Mouse (Mus musculus) heart, embryonic 11.5 days (tissue): ENCODE results near the gene Clmp. TPM values are rescaled to one million over a fixed set of nuclear protein-coding genes. Genes with fewer than 3 reads are reported as not detected.

Experiments
- ATAC-seq: fragments of 200-750 bp; cut with Nextera tagmentation; replicated peaks from 2 replicates; pipeline ENCODE4 v1.8.0; 2017; ENCODE audit warnings: moderate library complexity; ENCODE audit not compliant: insufficient number of reproducible peaks, low FRiP score, low TSS enrichment
- H3K27ac ChIP-seq: fragments of 300-500 bp; sonication (generic); 2 replicates; pipeline ENCODE4 v1.5.1; 2014; ENCODE audit warnings: mild to moderate bottlenecking, low read depth, low read length
- H3K27me3 ChIP-seq: fragments of 300-500 bp; sonication (generic); 2 replicates; pipeline ENCODE4 v1.6.1; 2014; ENCODE audit warnings: mild to moderate bottlenecking, low read length, mixed read lengths; ENCODE audit not compliant: control insufficient read depth, insufficient read depth
- H3K36me3 ChIP-seq: fragments of 300-500 bp; sonication (generic); 2 replicates; pipeline ENCODE4 v1.6.1; 2014; ENCODE audit warnings: mild to moderate bottlenecking, low read length, moderate library complexity, mixed read lengths; ENCODE audit not compliant: control insufficient read depth, insufficient read depth
- H3K4me1 ChIP-seq: fragments of 300-500 bp; sonication (generic); 2 replicates; pipeline ENCODE4 v1.6.1; 2014; ENCODE audit warnings: low read length; ENCODE audit not compliant: control insufficient read depth, insufficient read depth
- H3K4me2 ChIP-seq: fragments of 300-500 bp; sonication (generic); 2 replicates; pipeline ENCODE4 v1.6.1; 2014; ENCODE audit warnings: mild to moderate bottlenecking, moderate library complexity
- H3K4me3 ChIP-seq: fragments of 300-500 bp; sonication (generic); 2 replicates; pipeline ENCODE4 v1.5.1; 2014; ENCODE audit warnings: low read depth, low read length
- H3K9ac ChIP-seq: fragments of 300-500 bp; sonication (generic); 2 replicates; pipeline ENCODE4 v1.6.1; 2014; ENCODE audit warnings: mild to moderate bottlenecking, low read depth, low read length, moderate library complexity
- H3K9me3 ChIP-seq: fragments of 300-500 bp; sonication (generic); replicated peaks from 2 replicates; pipeline ENCODE4 v1.6.1; 2016; ENCODE audit warnings: low read length; ENCODE audit not compliant: control insufficient read depth
- WGBS: fragments of 180-500 bp; shearing (Covaris S2); extraction: QIAGEN DNeasy Blood & Tissue Kit; methylation state at CpG from one replicate; pipeline ENCODE4 v1.1.7; 2014; ENCODE audit not compliant: insufficient replicate concordance; 5-methylcytosine and 5-hydroxymethylcytosine counted together
- polyA plus RNA-seq: library from polyadenylated mRNA; unstranded; fragments of >200 nt; fragmentation: Nextera tagmentation; extraction: Ambion mirVana; gene quantifications from 2 replicates; pipeline ENCODE4 v1.2.1, GENCODE M21; 2014

The Clmp gene
- polyA plus RNA-seq, 1 experiment from 2014 or later: 15.3 TPM

DNA sequence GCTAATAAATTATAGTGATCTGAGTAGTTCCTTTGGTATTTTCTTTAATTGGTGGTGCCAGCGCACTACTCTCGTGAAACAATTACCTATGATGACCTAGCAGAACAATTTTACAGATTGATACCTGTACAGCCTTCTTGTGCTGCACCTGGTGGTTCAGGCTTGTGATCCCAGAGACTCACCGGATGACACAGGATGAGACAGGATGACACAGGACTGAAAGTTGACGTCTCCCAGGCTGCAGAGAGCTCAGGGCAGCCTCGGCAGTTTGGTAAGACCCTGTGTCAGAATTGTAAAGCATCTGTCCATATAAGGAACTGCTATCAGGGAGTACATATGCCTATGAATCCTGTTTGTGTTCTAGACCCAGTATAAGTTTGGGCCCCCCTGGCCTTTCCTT, 109.2 kb downstream of the Clmp start:
- ATAC-seq: no peak
- Histone ChIP-seq H3K4me2 (no peak overlapping the region), H3K27me3 (no peaks in the 10 kb centered on the region), H3K27ac (no peak overlapping the region), H3K9ac (no peak overlapping the region), H3K9me3 (no peaks in the 10 kb centered on the region), H3K4me1 (peaks cover 16% of the 10 kb centered on the region), H3K4me3 (no peak overlapping the region), H3K36me3 (no peaks in the 10 kb centered on the region)
- 54% methylated on average over 5 of the region's 5 CpGs for WGBS

DNA sequence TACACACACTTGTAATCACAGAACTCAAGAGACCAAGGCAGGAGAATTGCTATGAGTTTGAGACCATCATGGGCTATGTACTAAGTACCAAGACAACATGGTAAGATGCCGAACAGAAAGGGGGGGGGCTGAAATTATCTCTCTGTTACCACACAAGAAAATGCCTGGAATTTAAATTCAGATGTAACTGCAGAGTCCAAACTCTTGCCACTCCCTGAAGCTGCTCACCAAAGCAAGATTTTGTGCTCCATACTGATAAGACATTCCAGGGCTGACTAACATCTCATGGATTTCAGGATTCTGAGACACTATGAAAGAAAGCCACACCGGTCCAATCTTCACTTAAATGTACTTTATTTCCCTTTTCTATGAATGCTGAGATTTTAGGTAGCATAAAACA, 109.8 kb downstream of the Clmp start:
- Histone ChIP-seq H3K4me3 (no peak overlapping the region), H3K4me1 (peaks cover 16% of the 10 kb centered on the region), H3K27me3 (no peaks in the 10 kb centered on the region), H3K4me2 (no peak overlapping the region), H3K9me3 (no peaks in the 10 kb centered on the region), H3K27ac (peak overlapping the region; percentile 3; the same call in 1 of the 2 replicates), H3K9ac (no peak overlapping the region), H3K36me3 (no peaks in the 10 kb centered on the region)
- WGBS: 40% methylated on average over 2 of the region's 2 CpGs
- no peak for ATAC-seq

DNA sequence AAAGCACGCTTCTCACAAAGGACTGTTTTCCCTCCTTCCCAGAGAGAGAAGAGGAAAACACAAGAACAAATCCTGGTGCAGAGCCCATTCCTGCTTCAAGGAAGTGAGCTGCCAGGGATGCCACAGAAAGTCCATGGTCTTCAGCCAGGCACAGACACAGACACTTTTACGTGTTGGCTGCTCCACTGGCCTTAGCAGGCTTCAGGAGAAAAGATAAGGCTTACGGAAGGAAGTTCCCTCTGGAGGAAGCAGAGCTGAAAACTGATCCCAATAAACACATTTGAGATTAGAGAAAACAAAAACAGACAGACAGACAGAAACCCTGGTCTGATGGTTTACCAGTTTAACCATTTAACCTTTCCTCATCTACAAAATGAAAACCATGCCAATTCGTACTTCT, 110.3 kb downstream of the Clmp start:
- H3K4me3 ChIP-seq: no peak overlapping the region
- no peaks in the 10 kb centered on the region for H3K27me3 ChIP-seq
- peaks cover 16% of the 10 kb centered on the region for H3K4me1 ChIP-seq
- no peaks in the 10 kb centered on the region for H3K36me3 ChIP-seq
- no peaks in the 10 kb centered on the region for H3K9me3 ChIP-seq
- WGBS: 32% methylated on average over 4 of the region's 4 CpGs
- no peak for ATAC-seq
- H3K4me2 ChIP-seq: no peak overlapping the region
- H3K9ac ChIP-seq: no peak overlapping the region
- peak overlapping the region; percentile 3; the same call in 1 of the 2 replicates for H3K27ac ChIP-seq

DNA sequence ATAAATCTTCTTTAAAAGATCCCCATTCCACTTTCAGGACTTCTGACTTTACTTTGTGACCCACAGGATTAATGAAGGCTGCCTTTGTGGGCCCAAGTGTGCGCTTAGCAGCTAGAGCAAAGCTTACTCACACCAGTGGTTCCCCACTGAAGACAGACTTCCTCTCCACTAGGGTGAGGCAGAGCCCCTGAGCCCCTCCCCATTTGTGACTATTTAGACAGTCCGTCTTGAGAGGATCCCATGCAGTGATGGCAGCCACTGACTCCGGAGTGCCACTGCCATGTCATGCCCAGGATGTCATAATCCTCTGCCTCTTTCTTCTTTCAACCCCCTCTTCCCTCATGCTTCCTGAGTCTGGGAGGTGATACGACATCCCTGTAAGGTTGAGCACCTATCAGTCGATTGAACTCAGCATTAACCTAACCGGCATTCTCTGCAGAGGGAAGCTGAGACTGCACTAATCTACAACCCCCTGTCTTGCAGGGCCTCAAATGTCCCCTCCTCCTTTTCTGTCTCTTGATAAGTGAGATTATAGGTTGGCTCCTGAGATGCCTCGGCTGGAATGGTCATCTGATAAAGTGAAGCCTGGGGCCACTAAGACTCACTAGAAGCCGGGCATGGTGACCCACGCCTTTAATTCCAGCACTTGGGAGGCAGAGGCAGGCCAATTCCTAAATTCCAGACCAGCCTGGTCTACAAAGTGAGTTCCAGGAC, 112.6 kb downstream of the Clmp start:
- no peak overlapping the region; the same call in 1 of the 2 replicates for H3K9ac ChIP-seq
- H3K4me1 ChIP-seq: peaks cover 16% of the 10 kb centered on the region
- no peak overlapping the region for H3K4me3 ChIP-seq
- no peaks in the 10 kb centered on the region for H3K36me3 ChIP-seq
- H3K4me2 ChIP-seq: no peak overlapping the region
- WGBS: 52% methylated on average over 9 of the region's 9 CpGs
- H3K27me3 ChIP-seq: no peaks in the 10 kb centered on the region
- ATAC-seq: no peak
- H3K9me3 ChIP-seq: no peaks in the 10 kb centered on the region
- 0 out of 2 replicates have a peak overlapping the region, but pooled peaks have one; percentile 99 for H3K27ac ChIP-seq

DNA sequence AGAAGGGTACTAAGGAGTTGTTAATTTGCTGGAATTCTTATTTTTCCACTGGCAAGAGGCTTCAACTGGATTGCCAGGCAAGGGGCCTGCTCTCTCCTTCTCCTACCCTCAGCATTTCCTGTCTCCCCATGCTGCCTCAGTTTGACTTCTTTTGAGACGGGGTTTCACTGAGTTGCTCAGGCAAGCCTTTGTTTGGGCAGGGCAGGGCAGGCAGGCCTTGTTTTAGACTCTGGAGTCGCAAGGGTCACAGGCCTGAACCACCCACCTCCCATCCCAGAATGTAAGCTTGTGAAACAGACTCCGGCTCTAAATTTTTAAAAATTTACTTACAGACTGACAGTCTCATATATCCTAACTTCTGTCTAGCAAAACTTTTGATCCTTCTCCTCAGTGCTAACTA, 113.3 kb downstream of the Clmp start:
- Histone ChIP-seq H3K36me3 (peaks cover 2% of the 10 kb centered on the region; the same call in 1 of the 2 replicates), H3K4me3 (no peak overlapping the region), H3K4me2 (peak overlapping the region; percentile 79), H3K4me1 (peaks cover 15% of the 10 kb centered on the region), H3K27me3 (no peaks in the 10 kb centered on the region), H3K9ac (peak overlapping the region; percentile 49), H3K9me3 (no peaks in the 10 kb centered on the region), H3K27ac (peak overlapping the region; percentile 99)
- 61% methylated on average over 3 of the region's 3 CpGs for WGBS
- no peak for ATAC-seq

DNA sequence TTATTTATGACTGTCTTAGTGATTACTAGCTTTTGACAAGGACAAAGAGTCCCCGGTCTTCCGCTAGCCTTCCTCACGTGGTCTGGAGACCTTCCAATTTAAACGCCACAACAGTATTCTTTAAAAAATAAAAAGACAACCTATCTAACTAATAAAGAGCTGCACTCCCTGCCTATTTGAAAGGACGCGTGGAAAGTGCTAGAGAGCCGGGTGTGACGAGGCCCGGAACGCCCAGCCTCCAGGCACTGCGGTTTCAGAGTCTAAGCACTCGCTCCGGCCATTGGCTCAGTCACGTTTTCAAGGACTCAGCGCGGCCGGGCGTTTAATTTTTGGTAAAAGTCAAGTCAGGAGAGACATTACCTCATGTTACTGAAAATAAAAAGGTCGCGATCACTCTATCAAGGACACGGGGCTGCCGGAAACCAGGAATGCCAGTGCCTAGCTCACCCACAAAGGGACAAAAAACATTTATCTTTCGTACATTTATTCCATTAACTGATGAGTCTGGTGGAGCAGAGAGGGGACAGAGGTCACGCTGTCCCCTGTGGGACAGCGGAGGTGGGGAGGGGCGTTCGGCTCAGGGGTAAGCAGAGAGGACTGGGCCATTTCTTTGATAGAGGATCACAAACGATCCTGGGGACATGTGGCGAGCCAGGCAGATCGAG, 114.2 kb downstream of the Clmp start:
- Histone ChIP-seq H3K4me3 (peak overlapping the region; percentile 100), H3K27me3 (no peaks in the 10 kb centered on the region), H3K9me3 (no peaks in the 10 kb centered on the region), H3K4me2 (peak overlapping the region; percentile 79), H3K9ac (peak overlapping the region; percentile 90), H3K4me1 (peaks cover 10% of the 10 kb centered on the region), H3K27ac (peak overlapping the region; percentile 99), H3K36me3 (peaks cover 2% of the 10 kb centered on the region; the same call in 1 of the 2 replicates)
- ATAC-seq: no peak; the same call in 1 of the 2 replicates
- WGBS: 2% methylated on average over 30 of the region's 30 CpGs

DNA sequence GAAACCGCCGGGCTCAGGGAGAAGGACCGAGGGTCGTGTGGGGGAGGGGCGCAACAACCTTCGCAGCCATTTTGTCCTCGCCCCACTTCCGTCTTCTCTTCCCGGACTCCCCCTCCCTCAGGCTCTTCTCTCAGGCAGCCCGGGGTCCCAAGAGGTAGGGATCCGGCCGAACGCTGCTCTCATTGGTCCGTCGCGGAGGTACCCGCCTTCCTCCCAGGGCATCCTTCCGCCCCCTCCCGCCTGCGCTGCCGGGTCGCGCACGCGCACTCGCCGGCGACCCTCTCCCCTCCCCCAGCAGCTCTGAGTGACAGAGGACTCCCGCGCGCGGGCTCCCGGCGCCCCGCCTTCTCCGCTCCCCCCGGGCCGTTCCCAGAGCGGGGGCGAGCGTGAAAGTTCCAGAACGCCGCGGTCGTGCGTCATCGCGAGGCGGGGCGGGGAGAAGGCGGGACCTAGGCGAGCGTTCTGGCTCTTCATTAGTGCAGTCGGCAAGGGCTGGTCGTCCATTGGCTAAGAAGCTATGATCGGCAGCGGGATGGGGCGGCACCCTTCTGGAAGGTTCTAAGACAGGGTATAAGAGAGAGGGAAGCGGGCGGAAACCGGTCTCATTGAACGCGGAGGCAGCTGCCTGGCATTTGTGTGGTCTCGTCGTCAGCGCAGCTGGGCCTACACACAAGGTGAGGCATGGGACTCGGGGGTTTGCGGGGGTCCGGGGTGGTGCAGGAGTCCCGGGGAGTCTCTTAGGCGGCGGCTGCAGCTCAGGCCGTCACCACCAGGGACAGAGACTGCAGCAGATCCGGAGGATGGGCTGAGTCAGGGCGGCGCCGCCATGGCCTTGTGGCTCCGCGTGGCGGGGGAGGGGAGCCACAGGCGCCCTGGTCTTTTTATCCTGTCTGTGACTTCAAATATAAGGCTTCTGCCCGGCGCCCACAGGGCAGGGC, 115.2 kb downstream of the Clmp start, which contains the start of gene Hspa8:
Hspa8 (plus strand) TSS at position 310 of the 938 bp plus-strand sequence.
- WGBS: under 1% methylated on average over 75 of the region's 83 CpGs

More for the DNA sequence above, 115.2 kb downstream of the Clmp start, which contains the start of gene Hspa8:
- Histone ChIP-seq H3K27me3 (no peaks in the 10 kb centered on the region), H3K4me3 (peak within 1 kb of the TSS; percentile 100), H3K9ac (peak within 1 kb of the TSS; percentile 100), H3K4me1 (peaks cover 9% of the 10 kb centered on the region), H3K9me3 (no peaks in the 10 kb centered on the region), H3K4me2 (peak within 1 kb of the TSS; percentile 79), H3K27ac (peak within 1 kb of the TSS; percentile 99), H3K36me3 (peaks cover 12% of the 10 kb centered on the region)
- peak; percentile 95 for ATAC-seq
